Mouse (Mus musculus): ENCODE measurements around the gene Polr1b.

The Polr1b gene

GRCm38 (mm10) chr2:129118061-129118460 lies 17.3 kb downstream of the Polr1b start:
- DNase-seq = no peak

GRCm38 (mm10) chr2:129121986-129122385 lies 21.2 kb downstream of the Polr1b start:
- no peak for DNase-seq

- peak; percentile 89 for DNase-seq
Observed at GRCm38 (mm10) chr2:129129412-129129929, 28.7 kb downstream of the Polr1b start, which contains the start of gene Chchd5. Gene Chchd5, plus strand, starts transcription at chr2:129129700.

GRCm38 (mm10) chr2:129129987-129130545 lies 29.3 kb downstream of the Polr1b start:
- peak; percentile 14 for DNase-seq

- no peak for DNase-seq
Observed at GRCm38 (mm10) chr2:129130776-129131175, 30.0 kb downstream of the Polr1b start.

- DNase-seq = no peak
Observed at GRCm38 (mm10) chr2:129132231-129132630, 31.4 kb downstream of the Polr1b start.

GRCm38 (mm10) chr2:129133006-129133805 lies 32.4 kb downstream of the Polr1b start:
- DNase-seq = no peak

- DNase-seq = no peak
Observed at GRCm38 (mm10) chr2:129139906-129140305, 39.1 kb downstream of the Polr1b start.

- DNase-seq = no peak
Observed at GRCm38 (mm10) chr2:129148836-129149235, 48.0 kb downstream of the Polr1b start.

- DNase-seq = no peak
Observed at GRCm38 (mm10) chr2:129150386-129150785, 49.6 kb downstream of the Polr1b start.

GRCm38 (mm10) chr2:129151111-129151510 lies 50.3 kb downstream of the Polr1b start:
- DNase-seq = no peak

GRCm38 (mm10) chr2:129152751-129153150 lies 52.0 kb downstream of the Polr1b start:
- DNase-seq = no peak

- no peak for DNase-seq
Observed at GRCm38 (mm10) chr2:129164815-129165214, 64.0 kb downstream of the Polr1b start.

- no peak for DNase-seq
Observed at GRCm38 (mm10) chr2:129166466-129167463, 66.0 kb downstream of the Polr1b start.

GRCm38 (mm10) chr2:129173386-129173785 lies 72.6 kb downstream of the Polr1b start:
- no peak for DNase-seq

GRCm38 (mm10) chr2:129174474-129174873 lies 73.7 kb downstream of the Polr1b start:
- peak; percentile 71 for DNase-seq

GRCm38 (mm10) chr2:129175636-129176035 lies 74.8 kb downstream of the Polr1b start:
- no peak for DNase-seq

Measured in lung, postnatal 14 days (tissue).